Mouse (Mus musculus) megakaryocyte, embryonic 14.5 days (primary cell): Measurements from ENCODE around the gene Vkorc1l1.

Experiments
- FLI1 ChIP-seq: IDR thresholded peaks from 2 replicates; pipeline ENCODE4 v1.6.1; 2012; ENCODE audit warnings: low read length, inconsistent platforms, mixed read lengths
- GATA1 ChIP-seq: IDR thresholded peaks from 3 replicates; pipeline ENCODE4 v1.6.1; 2012; ENCODE audit warnings: mixed read lengths, low read length, inconsistent platforms, borderline replicate concordance

GRCm38 (mm10) chr5:129994989-129995388, 53.2 kb downstream of the Vkorc1l1 start:
- no peak for TF ChIP-seq GATA1
- TF ChIP-seq FLI1: no peak
